Mouse (Mus musculus): ENCODE data around the gene Wwox. TPM values are rescaled to one million over a fixed set of nuclear protein-coding genes. Genes with fewer than 3 reads are reported as not detected.

Wwox gene
- polyA plus RNA-seq, 1 experiment, result 17.3 TPM

DNA sequence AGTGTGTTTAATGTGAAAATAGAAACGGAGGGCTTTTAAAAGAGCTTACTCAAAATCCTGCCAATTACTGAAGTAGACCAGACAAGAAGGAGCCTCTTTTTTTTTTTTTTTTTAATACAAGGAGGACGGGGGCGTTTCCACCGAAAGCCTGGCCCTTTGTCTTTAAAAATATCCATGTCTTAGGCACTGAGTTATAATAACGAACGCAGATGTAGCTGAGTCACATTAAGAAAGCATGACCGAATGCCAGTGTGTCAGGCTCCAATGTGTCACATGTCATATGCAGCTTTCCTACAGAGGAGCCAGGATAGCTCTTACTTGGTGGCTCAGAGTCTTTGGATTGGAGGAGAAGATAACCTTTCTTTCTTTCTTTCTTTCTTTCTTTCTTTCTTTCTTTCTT is 567.8 kb downstream of the Wwox start:
- TF ChIP-seq CTCF (IDR thresholded peaks at IDR 0.05; ENCODE audit: extremely low read depth, insufficient read depth, low read length) (no peak), POLR2A (IDR thresholded peaks at IDR 0.05; ENCODE audit: extremely low read depth, insufficient read depth, low read length) (no peak)
- H3K4me1 ChIP-seq (ENCODE audit: control insufficient read depth, insufficient read depth, low read length), result no peaks in the 10 kb centered on the region
- no peak overlapping the region for H3K4me3 ChIP-seq (ENCODE audit: insufficient read depth, low read length)
- no peak overlapping the region for H3K27ac ChIP-seq (ENCODE audit: insufficient read depth, low read length)

- TF ChIP-seq POLR2A (IDR thresholded peaks at IDR 0.05; ENCODE audit: extremely low read depth, insufficient read depth, low read length) (no peak), CTCF (IDR thresholded peaks at IDR 0.05; ENCODE audit: extremely low read depth, insufficient read depth, low read length) (no peak)
- Histone ChIP-seq H3K4me1 (ENCODE audit: control insufficient read depth, insufficient read depth, low read length) (no peaks in the 10 kb centered on the region), H3K4me3 (ENCODE audit: insufficient read depth, low read length) (no peak overlapping the region), H3K27ac (ENCODE audit: insufficient read depth, low read length) (no peak overlapping the region)
Measured at GRCm38 (mm10) chr8:115008624-115009620, 569.5 kb downstream of the Wwox start.

DNA sequence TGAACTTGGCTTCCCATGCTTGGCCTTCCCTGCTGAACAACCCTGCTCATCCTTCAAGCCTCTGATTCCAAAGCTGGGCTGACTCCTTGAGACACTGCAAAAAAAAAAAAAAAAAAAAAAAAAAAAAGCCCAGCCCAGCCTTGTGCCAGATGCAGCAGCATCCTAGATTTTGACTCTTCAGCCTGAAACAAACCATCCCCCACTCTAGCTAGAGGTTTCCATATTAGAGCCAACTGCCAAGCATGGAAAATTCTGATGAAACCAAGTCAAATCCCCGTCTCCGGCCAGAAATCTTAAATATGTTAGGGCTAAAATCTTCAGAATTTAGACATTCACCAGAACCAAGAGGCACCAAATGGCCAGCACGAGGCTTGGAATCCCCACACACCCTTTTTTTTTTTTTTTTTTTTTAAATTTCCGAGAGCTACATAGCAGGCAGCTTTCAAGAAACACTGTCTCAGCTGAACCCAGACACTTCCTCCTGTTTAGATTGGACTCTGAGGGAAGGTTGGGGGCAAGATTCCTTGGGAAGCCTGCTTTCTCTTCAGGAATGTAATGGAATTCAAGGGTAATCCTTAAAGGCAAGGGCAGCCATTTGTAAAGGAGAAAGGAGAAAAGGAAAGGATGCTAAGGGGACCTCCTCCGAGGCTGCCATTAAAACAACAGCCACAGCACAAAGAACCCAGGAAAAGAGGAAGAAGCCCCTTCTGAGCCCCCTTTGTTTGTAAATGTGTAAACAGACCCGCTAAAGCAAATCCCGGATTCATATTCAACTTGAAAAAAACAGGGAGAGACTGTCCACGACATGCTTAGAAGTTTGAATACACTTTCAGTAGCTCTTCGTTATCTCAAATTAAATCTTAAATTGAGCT is 570.7 kb downstream of the Wwox start:
- no peak for TF ChIP-seq POLR2A (IDR thresholded peaks at IDR 0.05; ENCODE audit: extremely low read depth, insufficient read depth, low read length)
- no peak for TF ChIP-seq CTCF (IDR thresholded peaks at IDR 0.05; ENCODE audit: extremely low read depth, insufficient read depth, low read length)
- H3K4me1 ChIP-seq (ENCODE audit: control insufficient read depth, insufficient read depth, low read length), result no peaks in the 10 kb centered on the region
- H3K27ac ChIP-seq (ENCODE audit: insufficient read depth, low read length), result no peak overlapping the region
- H3K4me3 ChIP-seq (ENCODE audit: insufficient read depth, low read length), result no peak overlapping the region

GRCm38 (mm10) chr8:115010769-115011073 is 571.3 kb downstream of the Wwox start:
- no peaks in the 10 kb centered on the region for H3K4me1 ChIP-seq (ENCODE audit: control insufficient read depth, insufficient read depth, low read length)
- no peak overlapping the region for H3K4me3 ChIP-seq (ENCODE audit: insufficient read depth, low read length)
- H3K27ac ChIP-seq (ENCODE audit: insufficient read depth, low read length), result no peak overlapping the region
- no peak for TF ChIP-seq POLR2A (IDR thresholded peaks at IDR 0.05; ENCODE audit: extremely low read depth, insufficient read depth, low read length)
- no peak for TF ChIP-seq CTCF (IDR thresholded peaks at IDR 0.05; ENCODE audit: extremely low read depth, insufficient read depth, low read length)

DNA sequence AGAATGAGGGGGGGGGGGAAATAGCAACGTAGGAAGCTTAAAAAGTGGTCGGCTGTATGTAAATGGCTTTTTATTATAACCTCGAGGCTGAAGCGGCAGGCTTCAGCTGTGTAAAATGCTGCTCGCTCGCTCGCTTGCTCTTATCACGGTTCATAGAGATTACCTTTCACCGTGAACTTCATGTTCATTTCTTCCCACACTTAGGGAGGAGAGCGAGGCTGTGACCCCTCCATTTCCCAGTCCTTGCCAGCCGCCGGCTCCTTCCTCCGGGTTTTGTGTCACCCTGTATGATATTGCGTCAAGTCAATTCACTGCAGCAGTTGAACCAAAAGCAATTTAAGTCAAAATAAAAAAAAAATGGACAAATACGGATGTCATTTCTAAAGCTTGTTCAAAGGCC is 580.2 kb downstream of the Wwox start:
- H3K4me1 ChIP-seq (ENCODE audit: control insufficient read depth, insufficient read depth, low read length), result no peaks in the 10 kb centered on the region
- no peak overlapping the region for H3K27ac ChIP-seq (ENCODE audit: insufficient read depth, low read length)
- no peak overlapping the region for H3K4me3 ChIP-seq (ENCODE audit: insufficient read depth, low read length)
- TF ChIP-seq CTCF (IDR thresholded peaks at IDR 0.05; ENCODE audit: extremely low read depth, insufficient read depth, low read length), result no peak
- no peak for TF ChIP-seq POLR2A (IDR thresholded peaks at IDR 0.05; ENCODE audit: extremely low read depth, insufficient read depth, low read length)

GRCm38 (mm10) chr8:115021731-115022130 is 582.3 kb downstream of the Wwox start:
- Histone ChIP-seq H3K4me1 (ENCODE audit: control insufficient read depth, insufficient read depth, low read length) (no peaks in the 10 kb centered on the region), H3K27ac (ENCODE audit: insufficient read depth, low read length) (no peak overlapping the region), H3K4me3 (ENCODE audit: insufficient read depth, low read length) (no peak overlapping the region)
- TF ChIP-seq POLR2A (IDR thresholded peaks at IDR 0.05; ENCODE audit: extremely low read depth, insufficient read depth, low read length), result no peak
- no peak for TF ChIP-seq CTCF (IDR thresholded peaks at IDR 0.05; ENCODE audit: extremely low read depth, insufficient read depth, low read length)

DNA sequence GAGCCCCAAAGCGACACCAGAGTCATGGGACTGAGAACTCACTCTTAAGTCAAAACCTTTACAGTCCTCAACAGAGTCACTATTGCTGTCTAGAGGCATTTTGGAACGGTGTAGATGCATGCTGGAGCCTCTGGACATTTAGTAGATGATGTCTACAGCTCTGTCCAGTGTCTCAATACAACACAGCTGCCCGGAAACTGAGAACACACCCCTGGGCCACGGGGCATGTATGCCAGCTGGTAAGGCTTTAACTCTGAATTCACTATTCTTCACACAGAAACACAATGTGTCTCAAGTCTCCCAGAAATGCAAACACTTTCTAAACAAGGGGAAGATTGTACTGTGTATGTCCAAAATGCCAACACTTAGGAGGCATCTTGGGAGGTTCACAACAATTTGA is 584.6 kb downstream of the Wwox start:
- Histone ChIP-seq H3K4me1 (ENCODE audit: control insufficient read depth, insufficient read depth, low read length) (no peaks in the 10 kb centered on the region), H3K4me3 (ENCODE audit: insufficient read depth, low read length) (no peak overlapping the region), H3K27ac (ENCODE audit: insufficient read depth, low read length) (no peak overlapping the region)
- TF ChIP-seq CTCF (IDR thresholded peaks at IDR 0.05; ENCODE audit: extremely low read depth, insufficient read depth, low read length) (no peak), POLR2A (IDR thresholded peaks at IDR 0.05; ENCODE audit: extremely low read depth, insufficient read depth, low read length) (no peak)

DNA sequence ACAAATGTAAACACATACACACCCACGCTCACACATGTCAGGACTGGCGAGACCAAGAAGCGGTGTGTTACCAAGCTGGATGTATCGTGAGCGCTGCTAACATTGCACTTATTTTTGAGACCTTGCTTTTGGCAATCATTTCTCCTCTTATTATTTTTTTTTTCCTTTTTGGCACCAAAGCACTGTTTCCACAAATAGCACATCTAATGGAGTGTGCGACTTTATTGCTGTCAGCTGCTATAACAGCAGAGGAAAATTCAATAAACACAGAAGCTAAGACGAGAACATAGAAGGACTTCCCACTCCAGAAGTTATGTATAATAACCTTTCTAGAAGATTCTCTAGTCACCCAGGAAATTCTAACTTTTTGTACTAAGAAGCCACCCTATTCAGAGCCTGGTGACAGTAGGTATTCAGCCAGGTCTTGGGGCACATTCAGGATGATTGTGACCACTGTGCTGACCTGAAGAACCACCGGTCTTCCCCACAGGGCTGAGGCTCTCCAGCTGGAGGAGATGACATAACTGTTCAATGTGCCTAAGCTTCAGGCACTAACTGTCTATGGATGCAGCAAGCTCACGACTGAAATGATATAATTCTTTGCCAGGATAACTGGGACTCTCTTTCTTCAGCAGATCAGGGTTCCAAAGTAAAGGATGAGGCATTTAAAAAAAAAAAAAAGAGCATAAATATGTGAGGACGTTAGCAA is 586.1 kb downstream of the Wwox start:
- TF ChIP-seq POLR2A (IDR thresholded peaks at IDR 0.05; ENCODE audit: extremely low read depth, insufficient read depth, low read length) (no peak), CTCF (IDR thresholded peaks at IDR 0.05; ENCODE audit: extremely low read depth, insufficient read depth, low read length) (no peak)
- Histone ChIP-seq H3K4me3 (ENCODE audit: insufficient read depth, low read length) (no peak overlapping the region), H3K27ac (ENCODE audit: insufficient read depth, low read length) (no peak overlapping the region), H3K4me1 (ENCODE audit: control insufficient read depth, insufficient read depth, low read length) (no peaks in the 10 kb centered on the region)

- H3K4me3 ChIP-seq (ENCODE audit: insufficient read depth, low read length), result no peak overlapping the region
- no peaks in the 10 kb centered on the region for H3K4me1 ChIP-seq (ENCODE audit: control insufficient read depth, insufficient read depth, low read length)
- TF ChIP-seq CTCF (IDR thresholded peaks at IDR 0.05; ENCODE audit: extremely low read depth, insufficient read depth, low read length) (no peak), POLR2A (IDR thresholded peaks at IDR 0.05; ENCODE audit: extremely low read depth, insufficient read depth, low read length) (no peak)
- H3K27ac ChIP-seq (ENCODE audit: insufficient read depth, low read length), result no peak overlapping the region
Measured at GRCm38 (mm10) chr8:115026201-115026600, 586.7 kb downstream of the Wwox start.
